Mouse (Mus musculus): ENCODE measurements around the gene Ch25h.

The Ch25h gene

GRCm38 (mm10) chr19:34468794-34469193 lies 6.2 kb downstream of the Ch25h start:
- no peak for DNase-seq (ENCODE audit: low read depth, low spot score)

- DNase-seq (ENCODE audit: low read depth, low spot score) = no peak
Measured at GRCm38 (mm10) chr19:34468216-34468615, 6.7 kb downstream of the Ch25h start.

- no peak for DNase-seq (ENCODE audit: low read depth, low spot score)
Measured at GRCm38 (mm10) chr19:34464453-34464852, 10.5 kb downstream of the Ch25h start.

- no peak for DNase-seq (ENCODE audit: low read depth, low spot score)
Measured at GRCm38 (mm10) chr19:34461451-34462019, 13.4 kb downstream of the Ch25h start.

GRCm38 (mm10) chr19:34450784-34451370 lies 24.1 kb downstream of the Ch25h start:
- no peak for DNase-seq (ENCODE audit: low read depth, low spot score)

GRCm38 (mm10) chr19:34448851-34449250 lies 26.1 kb downstream of the Ch25h start:
- no peak for DNase-seq (ENCODE audit: low read depth, low spot score)

GRCm38 (mm10) chr19:34445410-34446012 lies 29.5 kb downstream of the Ch25h start:
- no peak for DNase-seq (ENCODE audit: low read depth, low spot score)

- no peak for DNase-seq (ENCODE audit: low read depth, low spot score)
Measured at GRCm38 (mm10) chr19:34444785-34445184, 30.2 kb downstream of the Ch25h start.

GRCm38 (mm10) chr19:34441979-34442378 lies 33.0 kb downstream of the Ch25h start:
- no peak for DNase-seq (ENCODE audit: low read depth, low spot score)

GRCm38 (mm10) chr19:34435197-34435611 lies 39.8 kb downstream of the Ch25h start:
- no peak for DNase-seq (ENCODE audit: low read depth, low spot score)

GRCm38 (mm10) chr19:34431314-34431713 lies 43.6 kb downstream of the Ch25h start:
- DNase-seq (ENCODE audit: low read depth, low spot score) = no peak

- DNase-seq (ENCODE audit: low read depth, low spot score) = no peak
Measured at GRCm38 (mm10) chr19:34423783-34424335, 51.1 kb downstream of the Ch25h start.

All from CD4-positive, CD25-positive, alpha-beta regulatory T cell, adult 2 months (primary cell).